Mouse (Mus musculus) erythroblast, embryonic 14.5 days (primary cell): ENCODE results near the gene Suz12.

ENCODE experiments used
- GATA1 ChIP-seq: IDR thresholded peaks from 2 replicates; pipeline ENCODE4 v1.6.1; 2012; ENCODE audit warnings: low read length, inconsistent platforms, mixed read lengths
- TAL1 ChIP-seq: IDR thresholded peaks from 3 replicates; pipeline ENCODE4 v1.6.1; 2012; ENCODE audit warnings: low read length, inconsistent platforms, mixed read lengths

GRCm38 (mm10) chr11:79961346-79962124, 31.4 kb upstream of the Suz12 start:
- no peak for TF ChIP-seq GATA1
- no peak for TF ChIP-seq TAL1
